Mouse (Mus musculus) spleen, adult 2 months (tissue): ENCODE results near the gene Ctbs.

Experiments
- CTCF ChIP-seq: fragments of 200-500 bp; IDR thresholded peaks from 2 replicates; pipeline ENCODE4 v1.5.1; 2011; ENCODE audit warnings: mild to moderate bottlenecking, inconsistent platforms; ENCODE audit not compliant: insufficient read depth, insufficient read length, insufficient replicate concordance; ENCODE audit errors: extremely low read depth
- POLR2A ChIP-seq: fragments of 200-500 bp; IDR thresholded peaks from 2 replicates; pipeline ENCODE4 v1.6.1; 2011; ENCODE audit warnings: low read depth, low read length, inconsistent platforms

DNA sequence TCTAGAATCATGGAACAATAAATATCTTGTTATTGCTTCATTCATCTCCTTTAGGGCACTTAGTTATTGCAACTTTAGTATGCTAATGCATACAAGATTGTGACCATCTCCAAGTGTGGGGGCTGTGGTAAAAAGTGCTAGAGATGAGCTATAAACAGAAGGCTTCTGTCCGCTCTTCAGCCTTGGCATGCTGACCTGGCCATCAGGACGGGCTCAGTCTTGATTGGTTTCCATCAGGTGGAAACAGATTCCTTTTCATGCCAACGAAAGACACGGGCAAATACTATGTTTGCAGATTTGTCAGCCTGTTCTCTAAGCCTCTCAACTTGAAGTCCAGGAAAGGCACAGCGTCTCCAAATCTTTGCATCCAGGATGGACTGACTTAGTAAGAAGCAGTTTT is 2.4 kb upstream of the Ctbs start:
- TF ChIP-seq POLR2A (no peak), CTCF (no peak)
